Mouse (Mus musculus): ENCODE measurements at regions not wholly inside any gene's neighbourhood (a gene's known extent, or its start where the extent isn't known, plus 50 kb on each side); places are given as distances from the start of the nearest gene placed in this dataset.
A peak's percentile ranks its signal among the peaks of the same experiment; 100 is the strongest.

DNA sequence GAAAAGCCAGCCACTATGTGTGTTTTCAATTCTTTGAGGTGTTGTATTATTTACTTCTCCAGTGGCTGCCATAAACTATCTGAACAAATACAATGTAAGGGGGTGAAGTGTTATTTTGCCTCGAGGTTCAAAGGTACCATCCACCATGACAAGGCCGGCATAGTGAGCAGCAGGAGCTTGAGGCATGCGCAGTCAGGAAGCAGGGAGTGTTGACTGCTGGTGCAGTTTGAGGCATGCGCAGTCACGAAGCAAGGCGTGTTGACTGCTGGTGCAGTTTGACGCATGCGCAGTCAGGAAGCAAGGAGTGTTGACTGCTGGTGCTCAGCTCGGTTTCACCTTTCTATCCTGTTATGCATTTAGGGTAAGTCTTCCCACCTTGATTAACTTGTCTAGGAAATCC, 184.9 kb upstream of the Eci2 start:
- no peak for DNase-seq (ENCODE audit: low spot score in 2 of 2)

DNA sequence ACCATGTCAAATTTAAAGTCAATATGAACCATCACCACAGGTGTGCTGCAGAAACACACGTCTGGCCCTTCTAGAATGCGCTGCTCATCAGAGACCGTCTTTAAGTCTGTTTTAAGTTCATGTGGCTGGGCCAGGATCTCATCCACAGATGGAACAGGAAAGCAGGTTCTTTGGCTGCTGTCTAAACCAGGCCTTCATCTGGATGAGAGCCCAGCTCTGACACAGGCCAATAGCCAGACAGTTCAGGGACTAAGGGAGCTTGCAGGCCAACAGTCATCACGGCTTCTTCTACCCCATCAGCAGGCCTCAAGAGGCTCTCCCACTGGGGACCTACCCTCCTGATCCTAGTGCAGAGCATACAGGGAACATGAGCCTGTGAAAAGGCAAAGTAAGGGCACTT, 185.4 kb upstream of the Eci2 start:
- DNase-seq (ENCODE audit: low spot score in 2 of 2), result no peak

DNA sequence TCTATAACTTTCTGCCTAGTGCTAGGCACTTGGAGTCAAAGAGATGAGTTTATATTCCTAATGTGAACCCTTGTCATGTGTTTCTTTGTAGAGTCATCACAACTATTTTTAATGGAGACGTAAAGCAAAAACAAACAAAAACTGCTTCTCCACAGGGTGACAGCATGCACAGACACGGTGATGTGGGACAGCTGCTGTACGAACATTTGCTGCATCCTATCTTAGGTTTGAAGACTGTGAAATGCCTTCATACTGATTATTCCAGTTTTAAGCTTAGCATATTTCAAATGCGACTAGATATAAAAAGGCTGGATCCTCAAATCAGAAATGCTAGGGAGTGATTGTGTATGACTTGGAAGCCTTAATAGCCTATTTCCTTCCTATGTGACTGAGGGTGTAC, 187.3 kb upstream of the Eci2 start:
- no peak for DNase-seq (ENCODE audit: low spot score in 2 of 2)

DNA sequence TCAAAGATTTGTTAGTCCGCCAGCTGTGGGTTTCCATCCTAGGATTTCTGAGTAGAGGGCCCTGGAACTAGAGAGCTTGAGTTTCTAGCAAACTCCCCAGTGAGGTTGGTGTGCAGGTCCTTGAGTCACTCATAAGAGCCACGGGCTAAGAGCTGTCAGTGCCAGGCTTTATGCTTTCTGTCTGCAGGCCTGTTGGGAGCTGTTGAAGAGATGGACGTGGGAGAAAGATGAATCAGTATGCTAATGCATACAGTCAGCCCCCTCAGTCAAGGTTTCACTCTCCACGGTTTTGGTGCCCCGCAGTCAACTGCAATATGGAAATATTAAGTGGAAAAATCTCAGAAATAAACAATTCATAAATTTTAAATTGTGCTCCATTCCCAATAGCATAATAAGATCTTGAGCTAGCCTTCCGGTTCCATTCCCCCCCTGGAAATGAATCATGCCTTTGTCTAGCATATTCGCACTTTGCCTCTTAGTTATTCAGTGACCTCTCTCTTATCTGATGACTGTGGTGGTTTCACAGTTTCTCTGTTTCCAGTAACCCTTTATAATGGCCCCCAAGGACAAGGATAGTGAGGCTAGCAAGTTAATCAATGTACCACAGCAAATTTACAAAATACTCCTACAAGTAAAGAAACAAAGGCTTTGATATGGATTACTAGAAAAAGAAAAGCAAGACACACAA, 199.4 kb upstream of the Eci2 start:
- DNase-seq (ENCODE audit: low spot score in 2 of 2), result no peak

DNA sequence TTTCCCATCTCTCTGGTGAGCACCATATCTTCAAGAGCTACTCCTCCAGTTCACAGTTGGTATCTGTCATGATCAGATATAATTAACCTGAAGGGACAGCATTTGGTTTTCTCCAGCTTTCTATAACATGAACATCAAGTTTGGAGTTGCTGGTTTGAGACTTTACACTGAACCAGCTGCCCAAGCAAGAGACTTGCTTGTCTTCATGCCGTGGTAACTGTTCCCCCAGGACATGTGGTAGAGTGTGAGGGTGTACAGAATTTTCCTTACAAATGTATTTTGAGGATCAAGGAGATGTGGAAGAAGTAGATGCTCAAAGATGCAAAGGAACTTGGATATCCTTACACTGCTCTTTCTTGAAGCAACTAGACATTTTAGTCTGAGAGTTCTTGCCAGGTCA, 200.0 kb upstream of the Eci2 start:
- DNase-seq (ENCODE audit: low spot score in 2 of 2), result no peak

DNA sequence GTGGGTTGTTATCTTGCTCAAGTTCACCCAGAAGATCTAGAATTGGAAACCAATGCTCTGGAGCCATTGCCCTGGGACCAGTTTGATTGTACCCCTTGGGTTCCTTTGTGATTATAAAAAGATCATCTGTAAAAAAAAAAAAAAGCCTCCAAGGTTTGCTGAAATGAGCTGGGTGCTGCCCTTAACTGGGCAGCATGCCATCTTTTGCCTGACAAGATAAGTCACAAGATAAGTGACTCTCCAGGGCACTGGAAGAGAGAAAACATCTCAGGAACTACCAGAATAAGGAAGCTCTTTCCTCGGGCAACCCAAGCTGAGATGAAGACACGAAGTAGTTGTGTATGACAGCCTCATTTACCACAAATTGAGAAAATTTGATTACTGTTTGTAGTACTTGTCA, 202.7 kb upstream of the Eci2 start:
- peak in 1 of 2 experiments; percentile 31 for DNase-seq (ENCODE audit: low spot score in 2 of 2)

DNA sequence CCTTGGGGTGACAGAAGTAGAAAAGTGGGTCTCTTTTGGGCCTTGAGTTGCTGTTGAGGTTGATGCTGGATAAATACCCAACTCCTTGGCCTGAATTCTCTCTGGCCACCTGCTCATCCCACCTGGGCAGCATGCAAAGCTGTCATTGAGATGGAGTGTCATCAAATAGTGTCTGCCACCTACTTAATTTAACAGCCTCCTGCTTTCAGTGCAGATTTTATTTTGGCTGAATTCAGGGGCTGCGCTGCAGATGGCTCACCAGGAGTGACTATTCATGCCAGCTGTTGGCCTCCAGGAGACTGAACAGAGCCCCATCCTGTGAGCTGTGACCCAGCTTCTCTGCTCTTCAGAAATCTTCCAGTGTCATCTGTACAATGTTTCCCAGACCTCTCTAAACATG, 206.7 kb upstream of the Eci2 start:
- DNase-seq (ENCODE audit: low spot score in 2 of 2), result no peak

DNA sequence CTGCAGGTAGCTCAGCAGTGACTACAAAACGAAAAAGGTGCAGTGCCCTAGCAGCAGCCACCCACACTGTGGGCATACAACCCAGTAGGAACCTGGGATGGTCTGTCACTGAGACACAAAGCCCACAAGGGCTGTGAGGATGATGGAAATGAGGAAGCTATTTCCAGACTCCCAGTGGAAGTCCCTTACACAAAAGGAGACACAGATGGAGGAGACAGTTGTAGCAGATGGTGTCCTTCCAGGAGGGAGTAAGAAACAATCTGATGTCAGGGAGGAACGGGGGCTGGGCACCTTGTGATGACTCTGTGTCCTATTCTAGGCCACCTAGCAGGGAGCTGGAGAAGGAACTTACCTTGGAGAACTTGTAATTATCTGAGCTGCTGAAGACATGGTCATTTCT, 214.5 kb upstream of the Eci2 start:
- no peak for DNase-seq (ENCODE audit: low spot score in 2 of 2)

DNA sequence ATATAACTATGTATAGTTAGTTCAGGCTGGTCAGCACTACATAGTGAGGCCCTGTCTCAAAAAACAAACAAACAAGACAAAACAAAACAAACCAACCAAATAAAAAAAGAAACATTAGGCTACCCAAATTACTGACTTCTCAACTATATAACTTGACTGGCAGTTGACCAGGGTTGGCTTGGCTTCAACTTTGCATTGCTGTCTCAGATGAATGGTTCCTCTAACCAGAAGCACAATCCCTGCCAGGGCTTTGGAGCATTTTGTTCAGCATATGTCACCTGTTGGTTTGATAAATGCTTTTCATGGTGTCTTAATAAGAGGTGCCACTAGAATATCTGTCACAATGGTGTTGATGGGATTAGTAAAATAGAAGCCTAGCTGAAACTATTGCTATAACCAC, 217.1 kb upstream of the Eci2 start:
- DNase-seq (ENCODE audit: low spot score in 2 of 2), result no peak

DNA sequence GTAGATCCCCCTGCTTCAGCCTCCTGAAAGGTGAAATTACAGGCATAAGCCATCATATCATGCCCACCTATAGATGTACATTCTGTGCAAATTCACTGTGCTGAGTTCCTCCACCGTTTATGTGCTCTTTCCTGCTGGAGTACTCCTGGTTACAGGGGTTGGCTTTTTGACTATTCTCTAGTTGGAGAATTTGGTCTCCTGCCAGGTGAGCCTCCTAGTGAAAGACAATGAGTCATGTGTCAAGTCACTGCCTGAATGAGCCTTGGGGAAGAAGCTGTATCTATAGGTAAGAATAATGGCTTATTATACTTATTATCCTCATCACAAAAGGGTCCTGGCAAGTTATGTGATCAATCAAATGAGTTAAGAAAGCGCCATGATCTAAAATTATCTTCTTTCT, 230.5 kb upstream of the Eci2 start:
- no peak for DNase-seq (ENCODE audit: low spot score in 2 of 2)

DNA sequence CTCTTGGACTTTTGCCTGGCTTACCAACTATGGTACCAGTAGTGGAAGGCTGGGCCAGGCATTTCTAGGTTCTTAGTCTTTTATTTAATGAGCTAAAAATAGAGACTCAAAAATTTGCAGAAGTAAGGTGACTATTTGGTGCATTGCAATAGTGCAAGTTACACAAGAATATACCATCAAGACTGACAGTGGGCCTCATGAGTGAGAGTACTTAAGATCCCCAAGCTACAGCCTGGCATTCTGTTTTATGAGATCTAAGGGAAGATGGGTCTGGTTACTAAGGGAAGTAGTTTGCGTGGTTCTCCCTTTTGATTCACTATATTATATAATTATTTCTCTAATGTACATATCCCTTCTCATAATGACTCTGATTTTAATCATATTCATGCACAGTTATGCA, 231.8 kb upstream of the Eci2 start:
- DNase-seq (ENCODE audit: low spot score in 2 of 2), result no peak

DNA sequence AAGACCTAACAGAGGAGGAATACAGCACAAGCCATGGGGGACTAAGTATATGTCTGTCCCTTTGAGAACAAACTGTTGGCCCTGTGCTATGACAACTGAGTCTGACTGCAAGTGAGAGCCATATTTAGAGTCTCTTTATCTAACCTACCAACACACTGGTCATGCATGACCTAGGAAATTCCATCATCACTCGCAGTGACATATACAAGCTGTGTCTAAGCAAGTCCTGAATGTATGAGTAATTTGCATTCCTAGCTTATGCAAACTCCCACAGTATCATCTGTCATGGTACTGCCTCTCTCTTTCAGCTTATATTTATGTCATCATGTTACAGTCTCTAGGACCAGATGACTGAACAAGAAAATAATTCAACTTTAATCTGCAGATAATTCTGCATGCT, 257.1 kb upstream of the Eci2 start:
- no peak for DNase-seq (ENCODE audit: low spot score in 2 of 2)

DNA sequence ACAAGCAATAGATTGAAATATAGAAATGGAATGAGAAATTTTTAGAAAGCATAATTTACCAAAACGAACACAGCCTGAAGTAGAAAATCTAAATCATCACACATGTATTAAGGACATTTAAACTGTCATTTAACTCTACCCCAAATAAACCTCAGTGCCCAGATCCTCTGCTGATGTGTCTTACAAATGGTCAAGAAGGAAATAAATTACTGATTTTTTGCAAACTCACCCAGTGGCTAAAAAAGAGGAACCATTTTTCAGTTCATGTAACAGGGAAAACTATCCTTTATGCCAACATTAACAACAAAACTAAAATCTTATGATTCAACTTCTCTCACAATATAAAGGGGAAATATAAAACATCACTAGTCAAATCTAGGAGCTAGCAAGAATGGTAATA, 275.2 kb upstream of the Eci2 start:
- DNase-seq (ENCODE audit: low spot score in 2 of 2), result no peak

DNA sequence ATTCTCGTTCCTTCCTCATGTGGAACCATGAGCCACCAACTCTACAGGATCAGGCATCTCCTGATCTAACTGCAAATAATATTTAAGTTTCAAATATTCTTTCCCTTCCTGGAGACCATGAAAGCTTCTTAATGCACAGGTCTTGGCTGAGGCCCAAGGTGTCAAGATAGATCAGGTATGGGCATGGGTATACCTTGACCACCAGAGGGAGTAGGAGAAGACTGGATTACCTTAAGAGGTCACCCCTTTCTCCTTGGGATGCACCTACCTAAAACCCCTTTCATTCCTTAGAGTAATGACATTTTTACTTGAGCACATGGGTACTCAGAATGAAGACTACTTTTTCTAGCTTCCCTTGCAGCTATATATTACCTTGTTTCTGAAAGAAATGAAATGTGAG, 289.9 kb upstream of the Eci2 start:
- no peak for DNase-seq (ENCODE audit: low spot score in 2 of 2)

DNA sequence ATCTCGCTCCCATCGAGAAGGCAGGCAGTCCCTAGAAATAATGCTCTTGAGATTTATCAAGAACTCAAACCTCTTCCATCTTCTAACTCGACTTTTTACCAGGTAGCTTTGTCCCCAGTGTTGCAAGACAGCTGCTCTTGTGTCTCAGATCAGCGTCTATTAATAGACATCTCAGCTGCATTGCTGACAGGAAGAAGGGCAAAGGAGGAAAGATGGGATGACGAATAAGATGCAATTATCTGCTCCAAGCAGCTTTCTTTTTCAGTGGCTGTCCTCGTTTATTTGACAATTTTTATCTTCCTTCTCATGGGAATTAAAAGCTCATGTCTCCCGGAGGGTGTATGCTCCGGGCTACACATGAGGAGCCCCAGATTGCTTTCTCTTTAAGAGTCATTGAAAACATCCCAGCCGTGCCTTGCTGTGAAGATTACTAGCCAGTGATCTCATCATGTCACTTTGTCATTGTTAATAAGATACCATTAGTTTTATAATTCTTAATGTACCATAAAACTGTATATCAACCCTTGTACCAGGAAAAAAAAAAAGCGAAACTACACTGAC, 299.9 kb upstream of the Eci2 start:
- DNase-seq (ENCODE audit: low spot score in 2 of 2), result no peak

DNA sequence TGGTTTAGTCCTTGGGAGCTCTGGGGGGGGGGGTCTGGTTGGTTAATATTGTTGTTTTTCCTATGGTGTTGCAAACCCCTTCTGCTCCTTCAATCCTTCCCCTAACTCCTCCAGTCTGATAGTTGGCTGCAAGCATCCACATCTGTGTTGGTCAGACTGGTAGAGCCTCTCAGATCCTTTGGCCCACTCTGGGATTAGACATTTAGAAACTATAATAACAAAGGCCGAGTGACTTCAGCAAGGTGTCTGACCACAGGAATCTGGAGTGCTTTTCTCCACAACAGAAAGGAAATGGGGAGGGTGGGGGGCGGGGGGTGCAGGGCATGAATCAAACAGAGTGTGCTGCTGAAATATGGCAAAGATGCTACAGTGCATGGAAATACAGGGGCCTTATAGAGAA, 301.4 kb upstream of the Eci2 start:
- DNase-seq (ENCODE audit: low spot score in 2 of 2), result no peak

DNA sequence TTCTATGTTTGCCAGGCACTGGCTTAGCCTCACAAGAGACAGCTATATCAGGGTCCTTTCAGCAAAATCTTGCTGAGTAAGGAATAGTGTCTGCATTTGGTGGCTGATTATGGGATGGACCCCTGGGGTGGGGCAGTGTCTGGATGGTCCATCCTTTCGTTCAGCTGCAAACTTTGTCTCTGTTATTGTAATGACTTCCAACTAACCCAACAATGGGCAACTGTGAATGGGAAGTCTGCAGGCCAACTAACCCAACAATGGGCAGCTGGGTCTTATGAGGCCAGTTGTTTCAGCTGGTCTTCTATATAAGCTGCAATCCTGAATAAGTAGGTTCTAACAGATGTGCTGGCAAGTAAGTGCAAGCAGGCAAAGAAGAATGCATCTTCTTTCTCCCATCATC, 304.0 kb upstream of the Eci2 start:
- DNase-seq (ENCODE audit: low spot score in 2 of 2), result no peak

DNA sequence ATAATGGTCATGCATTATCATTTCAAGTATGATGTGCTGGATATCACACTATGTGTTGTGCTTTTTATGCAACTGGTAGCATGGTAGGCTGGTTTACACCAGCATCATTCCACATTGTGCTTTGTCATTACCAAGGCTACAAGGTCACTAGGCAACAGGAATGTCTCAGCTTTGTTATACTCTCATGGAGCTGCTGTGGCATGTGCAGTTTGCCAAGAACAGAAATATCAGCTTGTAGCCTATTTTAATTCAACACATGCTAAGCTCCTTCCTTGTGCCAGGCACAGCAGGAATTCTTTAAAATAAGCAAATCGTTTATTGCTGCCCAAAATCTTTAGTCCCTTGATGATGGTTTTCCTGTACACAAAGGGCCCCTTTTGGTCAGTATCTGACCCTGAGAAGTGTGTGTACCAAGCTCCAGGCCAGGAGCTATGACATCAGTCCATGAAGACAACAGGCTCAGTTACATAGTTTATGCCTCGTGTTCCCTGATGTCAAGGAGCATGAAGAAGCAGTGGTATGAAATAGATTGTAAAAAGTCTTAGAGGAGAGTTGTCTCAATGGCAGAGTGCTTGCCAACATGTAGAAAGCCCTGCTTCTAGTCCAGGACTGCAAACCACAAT, 314.0 kb upstream of the Cdyl start:
- no peak for DNase-seq (ENCODE audit: low spot score in 2 of 2)

DNA sequence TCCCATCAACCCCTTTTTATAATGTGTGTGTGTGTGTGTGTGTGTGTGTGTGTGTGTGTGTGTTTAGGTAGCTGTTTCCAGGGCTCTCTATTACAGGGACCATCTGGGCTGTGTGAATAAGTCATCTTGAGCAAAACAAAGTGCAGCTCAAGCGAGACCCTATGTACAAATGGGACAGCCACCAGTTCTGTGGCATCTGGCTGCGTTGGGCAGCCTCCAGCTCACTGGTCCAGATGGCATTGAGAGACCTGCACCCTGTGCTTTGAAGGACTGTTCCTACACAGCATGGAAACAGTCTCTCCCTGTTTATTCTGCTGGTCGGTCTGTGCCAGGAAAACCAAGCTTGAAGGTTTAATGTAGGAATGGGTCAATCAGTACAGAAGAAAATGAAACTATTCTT, 311.4 kb upstream of the Cdyl start:
- DNase-seq (ENCODE audit: low spot score in 2 of 2), result no peak

DNA sequence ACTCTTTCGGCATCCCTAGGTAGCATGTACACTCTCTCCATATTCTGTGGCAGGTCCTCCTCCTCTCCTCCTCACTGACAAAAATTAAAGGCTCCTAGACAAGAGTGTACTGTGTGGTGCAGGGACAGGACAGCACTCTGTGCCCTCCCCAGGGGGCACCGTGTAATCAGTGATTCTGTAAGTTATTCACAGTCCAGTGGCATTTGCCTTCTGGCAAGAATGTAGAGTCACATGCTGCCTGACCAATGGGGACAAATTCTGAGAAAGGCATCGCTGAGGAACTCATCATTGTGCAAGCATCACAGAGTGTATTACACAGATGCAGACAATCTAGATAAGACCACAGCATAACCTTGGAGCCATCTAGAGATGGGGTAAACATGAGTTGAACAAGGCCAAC, 300.3 kb upstream of the Cdyl start:
- DNase-seq (ENCODE audit: low spot score in 2 of 2), result no peak

DNA sequence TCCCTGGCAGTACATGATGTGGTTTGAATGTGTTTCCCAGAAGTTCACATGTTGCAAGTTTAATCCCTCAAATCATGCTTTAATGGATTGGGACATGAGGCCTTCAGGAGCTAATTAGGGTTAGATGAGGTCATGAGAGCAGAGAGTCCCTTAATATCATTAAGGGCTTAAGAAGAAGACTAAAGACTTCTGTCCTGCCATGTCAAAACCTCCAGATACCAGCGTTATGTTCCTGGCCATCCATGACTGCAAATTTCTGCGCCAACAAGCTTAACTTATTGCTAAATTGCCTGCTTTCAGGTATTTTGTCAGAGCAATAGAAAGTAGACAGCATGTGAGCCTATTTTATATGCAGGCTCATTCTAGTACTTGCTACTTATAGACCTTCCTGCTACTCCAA, 282.1 kb upstream of the Cdyl start:
- no peak for DNase-seq (ENCODE audit: low spot score in 2 of 2)

DNA sequence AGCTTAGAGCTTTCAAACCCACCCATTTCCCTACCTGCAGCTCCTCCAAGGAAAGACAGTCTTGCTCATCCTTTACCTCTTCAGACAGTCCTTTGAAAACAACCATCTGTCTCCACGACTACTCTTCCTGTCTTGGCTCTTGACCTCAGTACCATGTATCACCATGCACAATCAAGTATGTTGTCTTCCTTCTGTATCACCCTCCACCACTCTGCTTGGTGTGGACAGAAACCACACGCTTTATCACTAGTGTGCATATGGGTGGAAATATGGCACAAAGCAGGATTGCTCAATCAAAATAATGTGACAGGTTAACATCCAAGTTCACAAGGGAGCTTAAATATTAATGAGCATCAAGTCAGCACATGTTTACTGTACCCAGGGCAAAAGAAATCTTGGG, 280.1 kb upstream of the Cdyl start:
- DNase-seq (ENCODE audit: low spot score in 2 of 2), result no peak

Measured in adrenal gland, adult 18-20 months (tissue).